Mouse (Mus musculus) ES-Bruce4 (cell line): Measurements from ENCODE around the gene D330020A13Rik.

Experiments
- CTCF ChIP-seq: IDR thresholded peaks from one replicate; pipeline ENCODE4 v1.8.1; 2011; ENCODE audit warnings: low read depth, low read length
- EP300 ChIP-seq: IDR thresholded peaks from 2 replicates; pipeline ENCODE4 v1.6.1; 2011; ENCODE audit warnings: low read depth, low read length; ENCODE audit not compliant: insufficient read depth

DNA sequence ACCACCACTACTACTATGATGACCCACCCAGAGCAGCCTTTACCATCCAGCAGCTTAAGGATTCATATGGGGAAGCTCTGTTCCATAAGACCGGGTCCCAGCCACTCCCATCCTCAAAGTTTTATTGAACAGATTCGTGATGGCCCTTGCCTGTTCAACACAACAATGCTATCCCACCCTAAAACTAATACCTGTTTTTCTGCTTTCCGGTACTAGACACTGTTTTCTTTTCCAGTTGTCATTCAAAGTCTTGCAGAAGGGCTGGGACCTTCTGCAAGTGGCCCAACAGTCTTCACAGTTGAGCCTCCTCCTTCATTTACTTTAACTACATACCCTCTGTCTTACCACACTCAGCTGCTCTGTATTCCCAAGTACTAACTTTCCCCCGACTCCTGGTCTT, 4.7 kb upstream of the D330020A13Rik start:
- TF ChIP-seq CTCF (no peak), EP300 (no peak)
